Mouse (Mus musculus): ENCODE data around the gene Sorbs2. TPM values are rescaled to one million over a fixed set of nuclear protein-coding genes. Genes with fewer than 3 reads are reported as not detected.
A peak's percentile ranks its signal among the peaks of the same experiment; 100 is the strongest.

Sorbs2 gene
- total RNA-seq, 1 experiment, result 2.1 TPM

- peak; percentile 47 for DNase-seq (ENCODE audit: low read depth, low spot score)
- in situ Hi-C loops (cut with MboI; ENCODE audit: low sequenced_read_pairs in 2 of 2, unreplicated experiment in 2 of 2), result loop anchor here in 1 of 2 experiments (10.0 kb wide), 1 partner anchor 118 kb away; the partner anchor contains the start of gene Ccdc110
- H3K4me3 ChIP-seq (ENCODE audit: insufficient read depth in 1 of 2, low read depth in 1 of 2, low read length in 2 of 2, poor library complexity in 1 of 2, severe bottlenecking in 1 of 2), result no peak overlapping the region
- no peaks in the 10 kb centered on the region for H3K9me3 ChIP-seq (ENCODE audit: control insufficient read depth, insufficient read depth, low read depth, low read length)
- H3K36me3 ChIP-seq (ENCODE audit: control insufficient read depth, insufficient read depth, low read length, poor library complexity, severe bottlenecking), result no peaks in the 10 kb centered on the region
- no peak overlapping the region for H3K27ac ChIP-seq (ENCODE audit: insufficient read depth, low read depth, low read length, poor library complexity, severe bottlenecking)
- no peak overlapping the region for H3K9ac ChIP-seq (ENCODE audit: insufficient read depth, low read depth, low read length, poor library complexity, severe bottlenecking)
- TF ChIP-seq ZC3H11A (IDR thresholded peaks at IDR 0.05; ENCODE audit: borderline replicate concordance, low read depth, low read length), result peak; percentile 59; the same call in 1 of the 2 replicates
- no peak for TF ChIP-seq ZNF384 (IDR thresholded peaks at IDR 0.05; ENCODE audit: low read depth, low read length)
- no peak for TF ChIP-seq CHD2 (IDR thresholded peaks at IDR 0.05; ENCODE audit: low read depth, low read length)
- H3K4me1 ChIP-seq (ENCODE audit: control insufficient read depth in 2 of 2, insufficient read depth in 2 of 2, low read length in 2 of 2, poor library complexity in 1 of 2), result peaks cover 0 to 3% of the 10 kb centered on the region in 2 experiments; a peak in 1 of 4 replicates
Measured at GRCm38 (mm10) chr8:45816765-45817426, 309.3 kb downstream of the Sorbs2 start.

DNA sequence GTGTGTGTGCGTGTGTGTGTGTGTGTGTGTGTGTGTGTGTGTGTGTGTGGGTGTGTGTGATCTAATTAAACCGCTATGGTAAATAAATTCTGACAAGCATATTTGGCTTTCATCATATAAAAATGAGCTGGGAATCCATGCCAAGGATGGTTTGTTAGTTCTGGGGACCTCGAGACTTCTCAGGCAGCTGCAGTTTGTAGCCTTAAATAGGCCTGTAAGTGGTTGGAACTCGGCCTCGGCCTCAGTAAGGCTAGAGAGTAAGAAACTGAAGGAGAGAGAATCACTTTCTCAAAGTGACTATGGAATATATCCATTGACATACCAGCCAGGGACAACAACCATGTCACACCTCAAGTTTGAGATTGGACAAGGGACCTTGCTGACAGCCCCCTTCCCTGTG lies 314.1 kb downstream of the Sorbs2 start:
- no peak for DNase-seq (ENCODE audit: low read depth, low spot score)

DNA sequence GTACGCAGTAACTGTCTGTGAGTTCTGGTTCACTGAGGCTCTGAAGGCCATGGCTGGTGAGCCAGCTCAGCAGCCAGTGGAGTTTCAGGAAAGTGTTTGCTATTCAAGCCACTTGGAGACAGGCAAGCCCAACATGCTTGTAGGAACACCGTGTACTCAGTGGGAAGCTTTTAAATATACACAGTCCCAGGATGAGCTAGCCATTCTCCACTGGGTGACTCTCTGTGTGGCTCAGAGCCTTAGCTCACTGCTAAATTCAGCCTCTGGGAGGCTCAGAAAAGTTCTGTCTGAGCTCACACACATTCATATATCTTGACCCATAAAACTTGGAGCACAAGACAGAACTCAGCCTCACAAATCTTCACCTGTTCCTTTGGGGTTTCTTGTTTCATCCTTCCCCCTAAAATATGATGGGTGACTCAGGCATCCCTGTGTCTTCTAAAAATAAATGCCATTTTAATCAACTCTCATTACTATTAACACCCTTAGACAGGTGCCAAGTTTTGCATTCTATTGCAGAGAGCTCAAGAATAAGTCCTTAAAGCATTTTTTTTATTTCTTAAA lies 322.5 kb downstream of the Sorbs2 start:
- no peak for DNase-seq (ENCODE audit: low read depth, low spot score)
- TF ChIP-seq ZNF384 (IDR thresholded peaks at IDR 0.05; ENCODE audit: low read depth, low read length) (no peak), MAFK (IDR thresholded peaks at IDR 0.05; ENCODE audit: insufficient read depth, low read depth, low read length) (no peak), HCFC1 (IDR thresholded peaks at IDR 0.05; ENCODE audit: borderline replicate concordance, insufficient read depth, low read length) (no peak)
- Histone ChIP-seq H3K4me1 (ENCODE audit: control insufficient read depth in 2 of 2, insufficient read depth in 2 of 2, low read length in 2 of 2, poor library complexity in 1 of 2) (no peaks in the 10 kb centered on the region), H3K36me3 (ENCODE audit: control insufficient read depth, insufficient read depth, low read length, poor library complexity, severe bottlenecking) (no peaks in the 10 kb centered on the region), H3K9ac (ENCODE audit: insufficient read depth, low read depth, low read length, poor library complexity, severe bottlenecking) (no peak overlapping the region), H3K4me3 (ENCODE audit: insufficient read depth in 1 of 2, low read depth in 1 of 2, low read length in 2 of 2, poor library complexity in 1 of 2, severe bottlenecking in 1 of 2) (no peak overlapping the region), H3K27ac (ENCODE audit: insufficient read depth, low read depth, low read length, poor library complexity, severe bottlenecking) (no peak overlapping the region), H3K9me3 (ENCODE audit: control insufficient read depth, insufficient read depth, low read depth, low read length) (no peaks in the 10 kb centered on the region)
- in situ Hi-C loops (cut with MboI; ENCODE audit: low sequenced_read_pairs in 2 of 2, unreplicated experiment in 2 of 2), result no loop called here

More for the DNA sequence above, 314.1 kb downstream of the Sorbs2 start:
- TF ChIP-seq ZNF384 (IDR thresholded peaks at IDR 0.05; ENCODE audit: low read depth, low read length) (no peak), MAFK (IDR thresholded peaks at IDR 0.05; ENCODE audit: insufficient read depth, low read depth, low read length) (no peak), HCFC1 (IDR thresholded peaks at IDR 0.05; ENCODE audit: borderline replicate concordance, insufficient read depth, low read length) (no peak), ZC3H11A (IDR thresholded peaks at IDR 0.05; ENCODE audit: borderline replicate concordance, low read depth, low read length) (no peak), CHD2 (IDR thresholded peaks at IDR 0.05; ENCODE audit: low read depth, low read length) (no peak)
- no peaks in the 10 kb centered on the region for H3K36me3 ChIP-seq (ENCODE audit: control insufficient read depth, insufficient read depth, low read length, poor library complexity, severe bottlenecking)
- H3K4me3 ChIP-seq (ENCODE audit: insufficient read depth in 1 of 2, low read depth in 1 of 2, low read length in 2 of 2, poor library complexity in 1 of 2, severe bottlenecking in 1 of 2), result no peak overlapping the region
- H3K9me3 ChIP-seq (ENCODE audit: control insufficient read depth, insufficient read depth, low read depth, low read length), result no peaks in the 10 kb centered on the region
- in situ Hi-C loops (cut with MboI; ENCODE audit: low sequenced_read_pairs in 2 of 2, unreplicated experiment in 2 of 2), result no loop called here
- peaks cover 0 to 3% of the 10 kb centered on the region in 2 experiments; a peak in 1 of 4 replicates for H3K4me1 ChIP-seq (ENCODE audit: control insufficient read depth in 2 of 2, insufficient read depth in 2 of 2, low read length in 2 of 2, poor library complexity in 1 of 2)
- H3K27ac ChIP-seq (ENCODE audit: insufficient read depth, low read depth, low read length, poor library complexity, severe bottlenecking), result no peak overlapping the region
- no peak overlapping the region for H3K9ac ChIP-seq (ENCODE audit: insufficient read depth, low read depth, low read length, poor library complexity, severe bottlenecking)

DNA sequence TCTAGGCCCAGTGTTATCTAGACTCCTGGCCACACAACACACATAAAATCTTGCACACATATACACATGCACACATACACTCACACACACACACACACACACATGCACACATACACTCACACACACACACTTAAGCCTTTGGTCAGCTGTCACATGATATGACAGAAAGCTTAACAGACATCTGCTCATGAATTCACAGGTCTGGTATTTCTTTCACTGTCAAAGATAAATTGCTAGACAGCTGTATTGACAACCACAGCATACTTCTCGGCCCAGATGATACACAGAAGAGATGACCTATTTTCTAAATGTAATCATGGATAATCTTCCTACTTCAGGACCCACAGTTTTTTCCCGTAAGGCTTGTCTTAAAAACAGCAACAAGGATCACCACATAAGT lies 326.3 kb downstream of the Sorbs2 start:
- no peak overlapping the region for H3K4me3 ChIP-seq (ENCODE audit: insufficient read depth in 1 of 2, low read depth in 1 of 2, low read length in 2 of 2, poor library complexity in 1 of 2, severe bottlenecking in 1 of 2)
- in situ Hi-C loops (cut with MboI; ENCODE audit: low sequenced_read_pairs in 2 of 2, unreplicated experiment in 2 of 2), result no loop called here
- no peaks in the 10 kb centered on the region for H3K4me1 ChIP-seq (ENCODE audit: control insufficient read depth in 2 of 2, insufficient read depth in 2 of 2, low read length in 2 of 2, poor library complexity in 1 of 2)
- no peaks in the 10 kb centered on the region for H3K9me3 ChIP-seq (ENCODE audit: control insufficient read depth, insufficient read depth, low read depth, low read length)
- TF ChIP-seq CHD2 (IDR thresholded peaks at IDR 0.05; ENCODE audit: low read depth, low read length), result no peak
- H3K27ac ChIP-seq (ENCODE audit: insufficient read depth, low read depth, low read length, poor library complexity, severe bottlenecking), result no peak overlapping the region
- no peaks in the 10 kb centered on the region for H3K36me3 ChIP-seq (ENCODE audit: control insufficient read depth, insufficient read depth, low read length, poor library complexity, severe bottlenecking)
- no peak overlapping the region for H3K9ac ChIP-seq (ENCODE audit: insufficient read depth, low read depth, low read length, poor library complexity, severe bottlenecking)
- no peak for DNase-seq (ENCODE audit: low read depth, low spot score)

DNA sequence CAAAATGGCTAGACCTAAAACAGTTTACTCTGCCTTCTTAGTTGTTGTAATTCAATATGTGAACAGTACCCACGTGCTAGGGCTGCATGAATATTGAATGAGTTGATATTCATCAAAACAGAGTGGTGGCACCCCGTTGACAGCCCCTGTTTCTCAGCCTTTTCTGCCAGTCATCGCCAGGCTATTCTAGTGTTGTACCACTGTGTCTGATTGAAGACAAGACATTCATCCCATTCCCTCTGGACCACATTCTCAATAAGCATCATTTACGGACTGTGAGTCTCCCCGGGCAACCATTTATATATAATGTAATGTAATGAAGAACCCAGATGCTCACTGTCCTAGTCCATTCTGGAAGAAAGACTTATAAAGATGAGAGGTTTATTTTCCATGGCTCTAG lies 335.7 kb downstream of the Sorbs2 start:
- H3K36me3 ChIP-seq (ENCODE audit: control insufficient read depth, insufficient read depth, low read length, poor library complexity, severe bottlenecking), result no peaks in the 10 kb centered on the region
- TF ChIP-seq MAFK (IDR thresholded peaks at IDR 0.05; ENCODE audit: insufficient read depth, low read depth, low read length) (no peak), HCFC1 (IDR thresholded peaks at IDR 0.05; ENCODE audit: borderline replicate concordance, insufficient read depth, low read length) (no peak), CHD2 (IDR thresholded peaks at IDR 0.05; ENCODE audit: low read depth, low read length) (no peak), ZNF384 (IDR thresholded peaks at IDR 0.05; ENCODE audit: low read depth, low read length) (no peak)
- in situ Hi-C loops (cut with MboI; ENCODE audit: low sequenced_read_pairs in 2 of 2, unreplicated experiment in 2 of 2), result no loop called here
- H3K4me3 ChIP-seq (ENCODE audit: insufficient read depth in 1 of 2, low read depth in 1 of 2, low read length in 2 of 2, poor library complexity in 1 of 2, severe bottlenecking in 1 of 2), result no peak overlapping the region
- no peak overlapping the region for H3K9ac ChIP-seq (ENCODE audit: insufficient read depth, low read depth, low read length, poor library complexity, severe bottlenecking)
- no peak overlapping the region for H3K27ac ChIP-seq (ENCODE audit: insufficient read depth, low read depth, low read length, poor library complexity, severe bottlenecking)
- DNase-seq (ENCODE audit: low read depth, low spot score), result no peak
- no peaks in the 10 kb centered on the region for H3K4me1 ChIP-seq (ENCODE audit: control insufficient read depth in 2 of 2, insufficient read depth in 2 of 2, low read length in 2 of 2, poor library complexity in 1 of 2)
- no peaks in the 10 kb centered on the region for H3K9me3 ChIP-seq (ENCODE audit: control insufficient read depth, insufficient read depth, low read depth, low read length)

Measured in ES-E14 (cell line).